Mouse (Mus musculus) midbrain, embryonic 12.5 days (tissue): Measurements from ENCODE around the gene Gnaq. TPM values are rescaled to one million over a fixed set of nuclear protein-coding genes. Genes with fewer than 3 reads are reported as not detected.

Experiments used
- ATAC-seq: fragments of 200-750 bp; cut with Nextera tagmentation; 2 replicates; pipeline ENCODE4 v1.8.0; 2017; ENCODE audit warnings: low read depth, moderate TSS enrichment, moderate library complexity; ENCODE audit not compliant: low FRiP score
- H3K27ac ChIP-seq: fragments of 300-500 bp; sonication (generic); replicated peaks from 2 replicates; pipeline ENCODE4 v1.5.1; 2016; ENCODE audit warnings: mild to moderate bottlenecking
- H3K27me3 ChIP-seq: fragments of 300-500 bp; sonication (generic); 2 replicates; pipeline ENCODE4 v1.6.1; 2016; ENCODE audit warnings: mild to moderate bottlenecking
- H3K36me3 ChIP-seq: fragments of 300-500 bp; sonication (generic); 2 replicates; pipeline ENCODE4 v1.6.1; 2016
- H3K4me1 ChIP-seq: fragments of 300-500 bp; sonication (generic); 2 replicates; pipeline ENCODE4 v1.6.1; 2016
- H3K4me2 ChIP-seq: fragments of 300-500 bp; sonication (generic); replicated peaks from 2 replicates; pipeline ENCODE4 v1.6.1; 2016; ENCODE audit warnings: mild to moderate bottlenecking, moderate library complexity
- H3K4me3 ChIP-seq: fragments of 300-500 bp; sonication (generic); 2 replicates; pipeline ENCODE4 v1.5.1; 2016; ENCODE audit warnings: mild to moderate bottlenecking
- H3K9ac ChIP-seq: fragments of 300-500 bp; sonication (generic); replicated peaks from 2 replicates; pipeline ENCODE4 v1.6.1; 2016; ENCODE audit warnings: mild to moderate bottlenecking, moderate library complexity
- H3K9me3 ChIP-seq: fragments of 300-500 bp; sonication (generic); 2 replicates; pipeline ENCODE4 v1.6.1; 2016; ENCODE audit warnings: mild to moderate bottlenecking
- WGBS: fragments of 180-500 bp; shearing (Covaris S2); methylation state at CpG from one replicate; pipeline ENCODE4 v1.1.7; 2016; 5-methylcytosine and 5-hydroxymethylcytosine counted together
- polyA plus RNA-seq: library from polyadenylated mRNA; unstranded; fragments of >200 nt; fragmentation: Nextera tagmentation; extraction: Ambion mirVana; gene quantifications from 2 replicates; pipeline ENCODE4 v1.2.1, GENCODE M21; 2016

Gene Gnaq
- polyA plus RNA-seq, 1 experiment from 2014 or later, result 45.8 TPM

- no peak for ATAC-seq
- Histone ChIP-seq H3K4me1 (peaks cover 10% of the 10 kb centered on the region; the same call in 1 of the 2 replicates), H3K4me2 (no peak overlapping the region), H3K4me3 (no peak overlapping the region), H3K27me3 (no peaks in the 10 kb centered on the region), H3K27ac (no peak overlapping the region), H3K9ac (no peak overlapping the region), H3K9me3 (no peaks in the 10 kb centered on the region), H3K36me3 (no peaks in the 10 kb centered on the region)
- WGBS, result 97% methylated on average over 2 of the region's 2 CpGs
Observed at GRCm38 (mm10) chr19:16129171-16129570, 3.5 kb upstream of the Gnaq start.

GRCm38 (mm10) chr19:16130476-16130875, 2.2 kb upstream of the Gnaq start:
- Histone ChIP-seq H3K4me1 (peaks cover 21% of the 10 kb centered on the region), H3K4me2 (no peak overlapping the region), H3K4me3 (no peak overlapping the region), H3K27me3 (no peaks in the 10 kb centered on the region), H3K9ac (no peak overlapping the region), H3K36me3 (no peaks in the 10 kb centered on the region), H3K27ac (no peak overlapping the region), H3K9me3 (no peaks in the 10 kb centered on the region)
- WGBS, result 66% methylated on average over 3 of the region's 3 CpGs
- no peak for ATAC-seq

DNA sequence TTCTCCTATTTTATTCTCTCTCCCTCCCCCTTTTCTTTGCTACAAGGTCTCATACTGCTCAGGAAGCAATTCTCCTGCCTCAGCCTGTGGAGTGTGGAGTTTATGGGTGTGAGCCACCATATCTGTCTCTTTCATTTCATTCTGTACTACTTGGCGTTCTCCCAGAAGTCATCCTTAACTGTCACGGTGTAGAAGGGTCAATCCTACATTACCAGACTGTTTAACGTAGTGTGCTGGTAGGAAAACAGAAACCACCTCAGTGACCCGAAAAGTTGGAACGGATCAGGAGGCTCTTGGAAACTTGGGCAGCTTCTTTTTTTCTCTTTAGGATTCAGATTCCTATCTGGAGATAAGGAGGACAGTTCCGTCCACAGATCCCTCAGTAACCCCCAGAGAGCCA, 800 bp upstream of the Gnaq start:
- Histone ChIP-seq H3K27ac (peak overlapping the region; percentile 99), H3K9ac (peak overlapping the region; percentile 99), H3K9me3 (no peaks in the 10 kb centered on the region), H3K4me2 (peak overlapping the region; percentile 62), H3K36me3 (no peaks in the 10 kb centered on the region), H3K4me3 (peak overlapping the region; percentile 96), H3K4me1 (peaks cover 27% of the 10 kb centered on the region), H3K27me3 (no peaks in the 10 kb centered on the region)
- ATAC-seq, result no peak
- WGBS, result 10% methylated on average over 6 of the region's 6 CpGs

DNA sequence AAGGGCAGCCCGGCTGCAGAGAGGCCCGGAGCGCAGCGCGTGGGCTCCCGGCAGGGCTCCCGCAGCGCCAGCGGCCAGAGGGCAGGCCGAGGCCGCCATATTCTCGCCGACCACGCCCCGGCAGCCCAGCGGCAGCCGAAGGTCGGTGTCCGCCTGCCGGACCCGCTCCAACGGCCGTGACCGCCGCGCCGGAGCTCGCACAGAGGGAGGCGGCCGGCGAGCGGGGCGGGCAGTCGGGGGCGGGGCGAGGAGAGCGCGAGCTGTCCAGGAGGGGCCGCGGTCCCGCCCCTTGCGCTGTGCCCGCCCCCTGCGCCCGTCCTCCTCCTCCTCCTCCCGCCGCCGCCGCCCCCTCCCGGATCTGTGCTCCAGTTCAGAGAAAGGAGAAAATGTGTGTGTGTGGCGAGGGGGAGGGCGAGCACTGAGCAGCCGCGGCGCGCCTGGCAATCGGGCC, 266 bp upstream of the Gnaq start:
- Histone ChIP-seq H3K9me3 (no peaks in the 10 kb centered on the region), H3K27ac (peak overlapping the region; percentile 99), H3K36me3 (no peaks in the 10 kb centered on the region), H3K27me3 (no peaks in the 10 kb centered on the region), H3K4me3 (peak overlapping the region; percentile 96), H3K4me1 (peaks cover 28% of the 10 kb centered on the region), H3K9ac (peak overlapping the region; percentile 99), H3K4me2 (peak overlapping the region; percentile 62)
- ATAC-seq, result peak; percentile 92
- WGBS, result under 1% methylated on average over 39 of the region's 57 CpGs

DNA sequence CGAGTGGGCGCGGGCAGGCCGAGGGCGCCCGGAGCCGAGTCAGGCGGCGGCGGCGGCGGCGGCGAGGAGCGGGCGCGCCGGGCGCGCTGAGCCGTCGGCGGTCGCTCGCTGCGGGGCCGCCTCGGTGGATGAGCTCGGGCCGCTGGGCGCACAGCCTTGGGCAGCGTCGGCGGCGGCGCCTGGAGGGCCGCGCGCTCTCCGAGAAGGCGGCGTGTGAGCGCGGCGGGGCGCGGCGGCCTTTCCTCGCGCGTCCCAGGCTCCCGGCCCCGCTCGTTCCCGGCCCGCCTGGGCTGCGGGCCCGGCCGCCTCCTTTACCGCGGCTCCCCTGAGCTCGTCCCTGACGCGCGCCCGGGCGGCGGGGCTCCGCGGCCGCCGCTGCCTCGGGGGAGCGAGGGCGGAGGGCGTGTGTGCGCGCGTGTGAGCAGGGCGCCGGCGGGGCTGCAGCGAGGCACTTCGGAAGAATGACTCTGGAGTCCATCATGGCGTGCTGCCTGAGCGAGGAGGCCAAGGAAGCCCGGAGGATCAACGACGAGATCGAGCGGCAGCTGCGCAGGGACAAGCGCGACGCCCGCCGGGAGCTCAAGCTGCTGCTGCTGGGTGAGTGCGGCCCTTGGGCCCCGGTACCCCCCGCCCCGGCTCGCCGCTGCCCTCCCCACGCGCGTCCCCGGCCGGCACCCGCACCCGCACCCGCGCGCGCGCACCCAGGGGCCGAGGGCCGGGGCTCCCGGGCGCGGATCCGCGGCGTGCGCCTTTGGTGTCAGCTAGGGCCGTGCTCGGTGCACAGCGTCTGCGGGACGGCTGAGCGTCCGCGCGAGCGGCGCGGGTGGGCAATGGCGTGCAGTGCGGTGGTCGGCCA, 462 bp downstream of the Gnaq start:
- ATAC-seq, result peak; percentile 70
- WGBS, result under 1% methylated on average over 101 of the region's 139 CpGs
- Histone ChIP-seq H3K4me1 (peaks cover 35% of the 10 kb centered on the region), H3K4me2 (peak overlapping the region; percentile 62), H3K27ac (peak overlapping the region; percentile 99), H3K9me3 (no peaks in the 10 kb centered on the region), H3K4me3 (peak overlapping the region; percentile 96), H3K27me3 (no peaks in the 10 kb centered on the region), H3K36me3 (no peaks in the 10 kb centered on the region), H3K9ac (peak overlapping the region; percentile 99)

DNA sequence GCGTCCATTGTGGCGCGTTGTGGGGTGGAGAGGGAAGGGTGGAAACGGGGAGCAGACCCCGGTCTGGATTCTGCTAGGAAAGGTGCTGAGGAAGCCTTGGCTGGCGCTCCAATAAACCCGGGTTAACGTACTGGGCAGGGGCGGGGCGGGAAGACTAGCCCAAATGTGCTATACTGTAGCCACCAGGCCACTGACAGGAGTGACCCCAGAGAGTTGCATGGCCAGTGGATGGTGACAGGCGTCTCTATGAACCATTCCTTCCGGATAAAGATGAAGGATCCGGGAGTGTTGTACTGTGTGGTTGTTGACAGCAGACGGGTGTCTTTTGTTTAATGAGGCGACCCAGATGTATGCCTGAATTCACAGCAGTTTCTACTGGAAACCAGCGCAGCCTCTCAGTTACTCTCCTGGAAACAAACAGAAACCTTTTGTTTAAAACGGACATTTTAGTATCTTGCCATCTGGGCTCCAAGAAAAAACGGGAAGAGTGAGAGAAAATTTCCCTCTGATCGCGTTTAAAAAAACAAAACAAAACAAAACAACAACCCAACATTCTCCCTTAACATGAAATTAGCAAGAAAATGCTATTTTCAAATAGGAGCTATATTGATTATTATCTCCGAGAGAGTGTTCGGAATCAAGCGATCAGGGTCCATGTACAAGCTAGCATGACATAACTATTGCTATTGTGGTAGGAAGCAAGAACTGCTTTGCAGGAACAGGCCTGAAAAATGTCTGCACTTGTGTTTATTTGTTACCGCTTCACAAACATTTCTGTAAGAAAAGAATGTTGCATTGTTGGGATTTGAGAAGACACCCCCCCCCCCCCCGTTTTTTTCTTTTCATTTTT, 1.3 kb downstream of the Gnaq start:
- peaks cover 43% of the 10 kb centered on the region for H3K4me1 ChIP-seq
- peak; percentile 42 for ATAC-seq
- peak overlapping the region; percentile 62 for H3K4me2 ChIP-seq
- H3K36me3 ChIP-seq, result no peaks in the 10 kb centered on the region
- peak overlapping the region; percentile 96 for H3K4me3 ChIP-seq
- peak overlapping the region; percentile 99 for H3K27ac ChIP-seq
- H3K27me3 ChIP-seq, result no peaks in the 10 kb centered on the region
- 13% methylated on average over 25 of the region's 25 CpGs for WGBS
- H3K9ac ChIP-seq, result peak overlapping the region; percentile 99
- no peaks in the 10 kb centered on the region for H3K9me3 ChIP-seq

DNA sequence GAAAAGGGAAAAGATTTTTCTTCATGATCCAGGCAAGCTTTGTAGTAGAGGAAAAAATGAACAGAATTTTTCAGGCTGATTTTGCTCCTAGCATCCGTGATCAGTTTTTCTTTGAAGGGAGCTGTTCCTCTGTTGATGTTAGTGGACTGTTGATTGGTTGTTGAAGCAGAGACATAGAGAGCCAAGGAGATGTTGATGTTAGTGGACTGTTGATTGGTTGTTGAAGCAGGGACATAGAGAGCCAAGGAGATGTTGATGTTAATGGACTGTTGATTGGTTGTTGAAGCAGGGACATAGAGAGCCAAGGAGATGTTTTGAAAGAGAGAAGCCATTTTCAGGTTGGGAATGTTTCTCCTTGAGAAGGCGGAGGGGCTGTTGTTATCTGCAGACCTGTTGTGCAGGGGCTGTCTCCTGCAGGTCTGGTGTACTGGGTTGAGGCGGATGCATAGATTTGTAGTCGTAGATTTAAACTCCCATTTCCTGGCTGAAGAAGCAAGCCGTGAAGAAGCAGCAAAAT, 5.5 kb downstream of the Gnaq start:
- H3K4me1 ChIP-seq, result peaks cover 70% of the 10 kb centered on the region
- H3K4me2 ChIP-seq, result no peak overlapping the region
- 82% methylated on average over 5 of the region's 5 CpGs for WGBS

GRCm38 (mm10) chr19:16140710-16141109, 8.1 kb downstream of the Gnaq start:
- Histone ChIP-seq H3K27ac (no peak overlapping the region), H3K36me3 (peaks cover 6% of the 10 kb centered on the region; the same call in 1 of the 2 replicates), H3K9ac (no peak overlapping the region), H3K4me3 (no peak overlapping the region), H3K9me3 (no peaks in the 10 kb centered on the region), H3K4me2 (no peak overlapping the region), H3K4me1 (peaks cover 57% of the 10 kb centered on the region), H3K27me3 (no peaks in the 10 kb centered on the region)
- 77% methylated on average over 4 of the region's 4 CpGs for WGBS
- ATAC-seq, result no peak

More for the DNA sequence above, 5.5 kb downstream of the Gnaq start:
- Histone ChIP-seq H3K9ac (no peak overlapping the region), H3K4me3 (no peak overlapping the region), H3K9me3 (no peaks in the 10 kb centered on the region), H3K36me3 (peaks cover 6% of the 10 kb centered on the region; the same call in 1 of the 2 replicates), H3K27me3 (no peaks in the 10 kb centered on the region), H3K27ac (no peak overlapping the region)
- no peak for ATAC-seq

- Histone ChIP-seq H3K4me3 (no peak overlapping the region), H3K4me1 (peaks cover 53% of the 10 kb centered on the region), H3K9me3 (no peaks in the 10 kb centered on the region), H3K36me3 (peaks cover 6% of the 10 kb centered on the region; the same call in 1 of the 2 replicates), H3K4me2 (no peak overlapping the region), H3K9ac (no peak overlapping the region), H3K27ac (no peak overlapping the region), H3K27me3 (no peaks in the 10 kb centered on the region)
- ATAC-seq, result no peak
- 74% methylated on average over 4 of the region's 4 CpGs for WGBS
Observed at GRCm38 (mm10) chr19:16141857-16142256, 9.2 kb downstream of the Gnaq start.

GRCm38 (mm10) chr19:16142990-16143389, 10.4 kb downstream of the Gnaq start:
- Histone ChIP-seq H3K9me3 (no peaks in the 10 kb centered on the region), H3K36me3 (peaks cover 6% of the 10 kb centered on the region; the same call in 1 of the 2 replicates), H3K27ac (no peak overlapping the region), H3K9ac (no peak overlapping the region), H3K4me2 (no peak overlapping the region), H3K27me3 (no peaks in the 10 kb centered on the region), H3K4me3 (no peak overlapping the region), H3K4me1 (peaks cover 46% of the 10 kb centered on the region)
- WGBS, result 90% methylated on average over 10 of the region's 10 CpGs
- no peak for ATAC-seq

GRCm38 (mm10) chr19:16147446-16147845, 14.8 kb downstream of the Gnaq start:
- Histone ChIP-seq H3K4me1 (0 out of 2 replicates have a peak, but pooled peaks cover 4% of the 10 kb centered on the region), H3K9ac (no peak overlapping the region), H3K27ac (no peak overlapping the region), H3K4me2 (no peak overlapping the region), H3K27me3 (no peaks in the 10 kb centered on the region), H3K9me3 (no peaks in the 10 kb centered on the region), H3K36me3 (peaks cover 5% of the 10 kb centered on the region; the same call in 1 of the 2 replicates), H3K4me3 (no peak overlapping the region)
- WGBS, result 86% methylated on average over 6 of the region's 6 CpGs
- ATAC-seq, result no peak
